Mouse (Mus musculus): ENCODE data around the gene Vmn1r169. TPM values are rescaled to one million over a fixed set of nuclear protein-coding genes. Genes with fewer than 3 reads are reported as not detected.
"Not testable (repeated sequence)": the region's sequence is repeated elsewhere in the genome, so short reads cannot be mapped to it uniquely, and the experiment has no call there.

The Vmn1r169 gene
- not detected in 2 replicates for polyA plus RNA-seq (2015; fragmentation: Nextera tagmentation; extraction: Ambion mirVana)

DNA sequence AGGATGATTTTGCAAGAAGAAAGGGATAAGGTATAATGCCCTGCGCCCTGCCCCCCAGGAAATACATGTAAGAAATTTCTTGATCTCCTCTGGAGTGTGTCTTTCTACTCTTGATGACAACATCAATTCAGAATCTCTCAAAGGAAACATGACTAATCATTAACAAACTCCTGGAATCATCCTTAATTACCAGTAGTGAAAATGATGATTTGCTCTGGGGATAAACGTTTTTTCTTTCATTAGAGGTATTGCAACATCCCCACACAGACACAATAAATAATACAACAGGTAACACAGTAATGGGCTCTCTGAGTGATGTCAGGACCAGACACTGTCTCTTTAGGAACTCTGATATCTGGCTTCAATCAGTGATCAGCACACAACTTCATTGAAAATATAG lies at the start of gene Vmn1r169:
Vmn1r169 (plus strand) TSS at position 301 of the 400 bp plus-strand sequence.
- not testable (repeated sequence) for H3K9me3 ChIP-seq (ENCODE audit: control insufficient read depth, low read length); H3K4me3 ChIP-seq (ENCODE audit: low read length); H3K27ac ChIP-seq (ENCODE audit: low read depth, low read length); H3K27me3 ChIP-seq (replicated peaks; ENCODE audit: control insufficient read depth, insufficient read depth, low read length); H3K4me1 ChIP-seq (ENCODE audit: control insufficient read depth, insufficient read depth, low read depth, low read length); H3K4me2 ChIP-seq (ENCODE audit: low read length); ATAC-seq; H3K9ac ChIP-seq (ENCODE audit: low read depth, low read length); H3K36me3 ChIP-seq (ENCODE audit: control insufficient read depth, insufficient read depth, low read length)
- WGBS: 81% methylated on average over 1 of the region's 2 CpGs

DNA sequence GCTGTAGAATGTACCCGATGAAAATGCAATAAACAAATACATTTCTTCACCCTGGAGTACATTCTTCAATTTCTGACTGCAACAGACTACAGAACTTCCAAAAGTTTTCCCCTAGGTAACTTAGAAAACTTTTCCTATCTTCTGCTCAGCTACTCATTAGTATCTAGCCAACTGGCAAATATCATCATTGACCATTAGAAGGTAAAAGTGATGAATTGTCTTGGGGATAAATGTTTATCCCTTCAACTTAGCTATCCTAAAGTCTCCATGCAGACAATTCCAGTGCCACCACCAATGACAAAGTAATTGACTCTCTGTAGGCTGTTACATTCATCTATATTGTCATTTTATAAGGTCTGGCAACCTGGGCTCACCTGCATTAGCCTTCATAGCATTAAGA lies 35.9 kb upstream of the Vmn1r169 start, which contains the start of gene Vmn1r168:
Vmn1r168 (plus strand) TSS at position 301 of the 400 bp plus-strand sequence.
- H3K27ac ChIP-seq (ENCODE audit: low read depth, low read length); H3K9ac ChIP-seq (ENCODE audit: low read depth, low read length); H3K4me2 ChIP-seq (ENCODE audit: low read length); H3K4me3 ChIP-seq (ENCODE audit: low read length); H3K36me3 ChIP-seq (ENCODE audit: control insufficient read depth, insufficient read depth, low read length); H3K27me3 ChIP-seq (replicated peaks; ENCODE audit: control insufficient read depth, insufficient read depth, low read length); ATAC-seq; H3K9me3 ChIP-seq (ENCODE audit: control insufficient read depth, low read length); H3K4me1 ChIP-seq (ENCODE audit: control insufficient read depth, insufficient read depth, low read depth, low read length): not testable (repeated sequence)
- no CpG with 5 or more reads among the region's 1 CpGs for WGBS

DNA sequence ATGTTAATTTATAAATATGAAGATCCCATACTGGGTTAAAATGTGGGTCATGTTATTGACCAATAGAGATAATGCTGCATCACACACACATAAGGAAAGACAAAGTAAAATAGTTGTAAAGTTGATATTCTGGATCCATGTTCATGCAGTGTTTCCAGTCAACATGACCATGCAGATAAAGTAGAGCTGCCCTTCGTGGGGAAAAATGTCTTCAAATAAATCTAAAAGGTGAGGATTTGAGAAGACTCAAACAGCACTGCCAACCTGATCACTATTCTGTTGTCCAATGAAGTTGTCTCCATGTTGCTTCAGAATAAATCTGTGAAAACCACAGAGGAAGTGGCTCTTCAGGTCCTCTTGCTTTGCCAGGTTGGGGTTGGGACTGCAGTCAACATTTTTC lies 30.5 kb downstream of the Vmn1r169 start, which contains the start of gene Vmn1r170:
Vmn1r170 (plus strand) TSS at position 301 of the 400 bp plus-strand sequence.
- not testable (repeated sequence) for H3K4me2 ChIP-seq (ENCODE audit: low read length); ATAC-seq; H3K4me1 ChIP-seq (ENCODE audit: control insufficient read depth, insufficient read depth, low read depth, low read length); H3K4me3 ChIP-seq (ENCODE audit: low read length); H3K27ac ChIP-seq (ENCODE audit: low read depth, low read length); H3K9me3 ChIP-seq (ENCODE audit: control insufficient read depth, low read length); H3K27me3 ChIP-seq (replicated peaks; ENCODE audit: control insufficient read depth, insufficient read depth, low read length); H3K9ac ChIP-seq (ENCODE audit: low read depth, low read length); H3K36me3 ChIP-seq (ENCODE audit: control insufficient read depth, insufficient read depth, low read length)
- 33% methylated on average over 1 of the region's 1 CpGs for WGBS

Other genes starting within 250 kb of the Vmn1r169 start
- gene Nlrp5, start 189.6 kb upstream of the Vmn1r169 start, polyA plus RNA-seq (2015; fragmentation: Nextera tagmentation; extraction: Ambion mirVana): not detected in 2 replicates
- not detected in 2 replicates for gene Vmn1r167, start 68.3 kb upstream of the Vmn1r169 start, polyA plus RNA-seq (2015; fragmentation: Nextera tagmentation; extraction: Ambion mirVana)
- gene Vmn1r168, start 35.8 kb upstream of the Vmn1r169 start, polyA plus RNA-seq (2015; fragmentation: Nextera tagmentation; extraction: Ambion mirVana): not detected in 2 replicates
- gene Vmn1r170, start 30.6 kb downstream of the Vmn1r169 start, polyA plus RNA-seq (2015; fragmentation: Nextera tagmentation; extraction: Ambion mirVana): not detected in 2 replicates
- not detected in 2 replicates for gene Vmn1r171, start 55.2 kb downstream of the Vmn1r169 start, polyA plus RNA-seq (2015; fragmentation: Nextera tagmentation; extraction: Ambion mirVana)
- gene Vmn1r172, start 82.8 kb downstream of the Vmn1r169 start, polyA plus RNA-seq (2015; fragmentation: Nextera tagmentation; extraction: Ambion mirVana): not detected in 2 replicates
- not detected in 2 replicates for gene Vmn1r173, start 125.2 kb downstream of the Vmn1r169 start, polyA plus RNA-seq (2015; fragmentation: Nextera tagmentation; extraction: Ambion mirVana)
- gene Vmn1r174, start 176.7 kb downstream of the Vmn1r169 start, polyA plus RNA-seq (2015; fragmentation: Nextera tagmentation; extraction: Ambion mirVana): not detected in 2 replicates
- gene Vmn1r175, start 235.1 kb downstream of the Vmn1r169 start, polyA plus RNA-seq (2015; fragmentation: Nextera tagmentation; extraction: Ambion mirVana): not detected in 2 replicates

All from hindbrain, embryonic 16.5 days (tissue).